Mouse (Mus musculus) neural tube, embryonic 13.5 days (tissue): ENCODE data around the gene Zfp423. TPM values are rescaled to one million over a fixed set of nuclear protein-coding genes. Genes with fewer than 3 reads are reported as not detected.

Source experiments
- ATAC-seq: fragments of 200-750 bp; cut with Nextera tagmentation; 2 replicates; pipeline ENCODE4 v1.8.0; 2017; ENCODE audit warnings: low read depth, mild to moderate bottlenecking, moderate TSS enrichment, moderate library complexity
- H3K27ac ChIP-seq: fragments of 300-500 bp; sonication (generic); replicated peaks from 2 replicates; pipeline ENCODE4 v1.5.1; 2015; ENCODE audit warnings: moderate library complexity, mild to moderate bottlenecking, inconsistent platforms
- H3K27me3 ChIP-seq: fragments of 300-500 bp; sonication (generic); 2 replicates; pipeline ENCODE4 v1.6.1; 2015; ENCODE audit warnings: mild to moderate bottlenecking, inconsistent platforms
- H3K36me3 ChIP-seq: fragments of 300-500 bp; sonication (generic); 2 replicates; pipeline ENCODE4 v1.6.1; 2015; ENCODE audit warnings: mild to moderate bottlenecking, inconsistent platforms
- H3K4me1 ChIP-seq: fragments of 300-500 bp; sonication (generic); replicated peaks from 2 replicates; pipeline ENCODE4 v1.6.1; 2015; ENCODE audit warnings: inconsistent platforms
- H3K4me2 ChIP-seq: fragments of 300-500 bp; sonication (generic); 2 replicates; pipeline ENCODE4 v1.6.1; 2015; ENCODE audit warnings: inconsistent platforms, mild to moderate bottlenecking, moderate library complexity
- H3K4me3 ChIP-seq: fragments of 300-500 bp; sonication (generic); 2 replicates; pipeline ENCODE4 v1.5.1; 2015; ENCODE audit warnings: mild to moderate bottlenecking, inconsistent platforms
- H3K9ac ChIP-seq: fragments of 300-500 bp; sonication (generic); 2 replicates; pipeline ENCODE4 v1.6.1; 2015; ENCODE audit warnings: moderate library complexity, mild to moderate bottlenecking, inconsistent platforms
- H3K9me3 ChIP-seq: fragments of 300-500 bp; sonication (generic); 2 replicates; pipeline ENCODE4 v1.6.1; 2016; ENCODE audit warnings: inconsistent platforms
- WGBS: fragments of 180-500 bp; shearing (Covaris S2); methylation state at CpG from one replicate; pipeline ENCODE4 v1.1.7; 2015; 5-methylcytosine and 5-hydroxymethylcytosine counted together
- polyA plus RNA-seq: library from polyadenylated mRNA; unstranded; fragments of >200 nt; fragmentation: Nextera tagmentation; extraction: Ambion mirVana; gene quantifications from 2 replicates; pipeline ENCODE4 v1.2.1, GENCODE M21; 2015

Zfp423 gene
- polyA plus RNA-seq, 1 experiment from 2014 or later: 35.5 TPM

DNA sequence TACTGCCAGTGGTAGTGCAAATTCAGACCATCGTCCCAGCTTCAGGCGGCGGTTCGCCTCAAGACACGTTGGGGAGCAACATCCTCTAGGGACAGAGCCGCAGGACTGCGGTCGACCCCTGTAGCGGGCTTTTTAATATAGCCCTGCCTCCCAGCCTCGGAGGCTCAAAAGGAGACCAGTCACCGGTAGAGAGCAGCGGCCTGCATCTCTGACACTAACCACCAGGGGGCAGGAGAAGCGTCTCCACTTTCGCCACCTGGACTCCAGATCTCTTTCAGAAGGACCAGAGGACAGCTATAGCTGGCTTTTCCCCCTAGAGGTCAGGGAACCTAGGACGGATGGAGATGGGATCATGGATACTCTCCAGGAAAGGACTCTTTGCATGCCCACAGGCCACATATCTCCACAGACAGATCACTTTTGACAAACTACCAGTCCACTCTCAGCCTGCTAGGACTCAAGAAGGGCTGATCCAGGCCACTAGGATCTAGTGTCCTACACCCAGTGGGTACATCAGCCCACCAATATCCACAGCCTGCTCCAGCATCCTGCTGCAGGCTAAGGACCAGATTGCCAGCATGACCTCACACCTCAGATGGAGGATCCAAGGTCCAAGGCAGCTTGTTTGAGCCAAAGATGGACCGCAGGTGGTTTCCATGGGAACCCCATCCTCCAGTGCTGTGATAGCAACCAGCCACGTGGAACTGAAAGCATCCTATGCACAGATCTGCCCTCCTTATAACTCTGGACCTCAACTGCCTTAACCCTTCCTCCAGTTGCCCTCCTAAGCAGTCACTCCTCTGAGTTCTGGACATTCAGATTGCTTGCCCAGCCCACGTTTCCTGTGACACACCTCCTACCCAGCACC is 295.8 kb downstream of the Zfp423 start:
- peak overlapping the region; percentile 94 for H3K27ac ChIP-seq
- H3K4me1 ChIP-seq: peaks cover 82% of the 10 kb centered on the region
- H3K27me3 ChIP-seq: 0 out of 2 replicates have a peak, but pooled peaks cover 6% of the 10 kb centered on the region
- 14% methylated on average over 18 of the region's 18 CpGs for whole genome bisulfite sequencing
- H3K36me3 ChIP-seq: no peaks in the 10 kb centered on the region
- peak overlapping the region; percentile 53 for H3K4me2 ChIP-seq
- H3K9me3 ChIP-seq: no peaks in the 10 kb centered on the region
- peak overlapping the region; percentile 65 for H3K9ac ChIP-seq
- peak overlapping the region; percentile 27; the same call in 1 of the 2 replicates for H3K4me3 ChIP-seq
- peak; percentile 32 for ATAC-seq

DNA sequence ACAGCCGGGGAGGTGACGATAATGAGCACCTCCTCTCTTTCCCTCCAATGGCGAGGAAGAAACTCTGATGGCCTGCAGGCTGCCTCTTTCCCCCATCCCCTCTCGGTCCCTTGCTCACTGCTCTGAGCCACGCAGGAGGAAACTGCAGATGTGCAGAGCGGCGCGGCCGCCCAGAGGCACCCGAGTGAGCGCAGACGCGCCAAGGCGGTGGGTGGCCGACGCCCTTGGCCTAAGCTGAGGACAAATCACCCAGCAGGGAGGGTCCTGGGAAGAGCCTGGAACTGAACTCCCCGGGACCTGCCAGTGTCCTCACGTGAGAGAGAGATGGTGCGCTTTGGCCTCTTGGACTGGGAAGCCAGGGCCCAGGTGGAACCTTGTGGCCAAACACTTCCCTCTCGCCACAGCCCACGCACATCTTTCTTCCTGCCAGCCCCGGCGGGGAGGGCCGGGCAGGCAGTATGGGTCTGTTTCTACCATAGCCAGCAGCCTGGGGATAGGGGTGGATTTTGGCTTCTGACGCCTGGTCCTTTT is 296.5 kb downstream of the Zfp423 start:
- 2% methylated on average over 25 of the region's 25 CpGs for WGBS
- H3K36me3 ChIP-seq: no peaks in the 10 kb centered on the region
- H3K27ac ChIP-seq: peak overlapping the region; percentile 94
- peak overlapping the region; percentile 27 for H3K4me3 ChIP-seq
- peak overlapping the region; percentile 65 for H3K9ac ChIP-seq
- ATAC-seq: peak; percentile 38
- peak overlapping the region; percentile 53 for H3K4me2 ChIP-seq
- 0 out of 2 replicates have a peak, but pooled peaks cover 6% of the 10 kb centered on the region for H3K27me3 ChIP-seq
- H3K9me3 ChIP-seq: no peaks in the 10 kb centered on the region
- peaks cover 75% of the 10 kb centered on the region for H3K4me1 ChIP-seq

DNA sequence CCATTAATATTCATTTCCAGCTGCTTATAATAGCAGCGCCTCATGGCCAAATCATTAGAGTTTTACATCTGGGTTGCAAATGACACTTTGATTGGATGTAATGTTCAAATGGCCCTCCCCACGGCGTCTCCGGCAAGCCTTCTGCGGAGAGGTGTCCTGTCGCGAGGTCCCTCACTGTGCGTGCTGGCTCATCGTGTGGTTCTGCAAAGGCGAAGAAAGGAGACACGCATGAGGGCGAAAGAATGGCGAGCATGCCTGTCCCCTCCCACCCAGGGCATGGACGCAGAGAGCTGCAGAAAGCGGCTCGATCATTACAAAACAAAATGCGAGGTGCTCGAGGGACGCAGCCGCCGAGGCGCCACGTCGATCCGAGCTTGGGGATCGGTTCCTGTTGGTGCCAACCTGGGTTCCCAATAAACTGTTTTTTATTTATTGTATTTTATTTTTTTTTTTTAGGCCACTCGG is 297.1 kb downstream of the Zfp423 start:
- WGBS: 4% methylated on average over 27 of the region's 27 CpGs
- Histone ChIP-seq H3K4me3 (peak overlapping the region; percentile 27), H3K4me1 (peaks cover 70% of the 10 kb centered on the region), H3K27ac (peak overlapping the region; percentile 94), H3K27me3 (peaks cover 10% of the 10 kb centered on the region; the same call in 1 of the 2 replicates), H3K4me2 (peak overlapping the region; percentile 53), H3K9me3 (no peaks in the 10 kb centered on the region), H3K36me3 (no peaks in the 10 kb centered on the region), H3K9ac (peak overlapping the region; percentile 65)
- no peak for ATAC-seq

DNA sequence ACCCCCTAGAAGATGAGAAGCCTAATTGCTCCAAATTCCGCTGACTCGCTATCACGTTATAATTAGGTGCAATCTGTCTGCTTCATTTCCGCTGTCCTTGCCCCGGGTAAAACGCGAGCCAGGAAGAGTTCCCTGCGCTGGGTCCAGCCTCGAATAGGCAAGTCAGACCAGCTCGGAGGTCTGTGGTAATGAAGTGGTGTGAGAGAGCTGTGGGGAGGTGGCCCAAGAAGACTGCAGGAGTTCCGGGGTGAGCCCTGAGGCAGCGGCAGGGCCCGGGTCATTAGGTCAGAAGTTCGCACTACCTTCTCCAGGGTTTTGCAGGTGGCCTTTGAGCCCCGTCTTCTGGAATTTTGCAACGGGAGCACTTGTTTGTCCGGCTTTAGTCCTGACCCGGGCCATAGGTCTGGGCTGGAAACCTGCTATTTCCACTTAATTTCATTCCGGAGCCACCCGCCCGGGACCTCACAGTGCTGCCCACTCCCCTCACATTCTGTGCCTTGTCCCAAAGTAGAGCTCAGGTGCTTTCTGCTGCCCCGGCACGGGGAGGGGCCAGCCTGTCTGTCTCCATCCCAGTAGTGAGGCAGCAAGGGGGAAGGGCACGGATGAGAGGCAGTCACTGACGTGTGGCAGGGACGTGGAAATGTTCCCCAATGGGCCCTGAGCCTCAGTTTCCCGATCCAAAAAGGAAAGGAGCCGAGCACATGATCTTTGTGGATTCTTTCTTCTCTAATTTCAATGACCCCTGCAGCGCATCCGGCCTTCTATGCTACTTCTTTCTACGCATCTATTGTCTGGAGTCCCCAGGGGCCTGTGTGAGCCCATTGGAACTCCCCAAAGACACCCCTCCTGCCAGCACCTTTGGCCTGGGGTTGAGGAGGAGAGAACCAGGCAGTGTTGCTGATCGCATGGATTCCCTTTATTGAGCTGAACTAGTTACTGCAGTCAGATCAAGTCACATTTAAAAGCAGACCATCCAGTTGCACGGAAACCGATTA is 298.2 kb downstream of the Zfp423 start:
- Histone ChIP-seq H3K27ac (peak overlapping the region; percentile 86), H3K27me3 (peaks cover 10% of the 10 kb centered on the region; the same call in 1 of the 2 replicates), H3K4me2 (peak overlapping the region; percentile 58), H3K9ac (peak overlapping the region; percentile 32), H3K4me3 (no peak overlapping the region), H3K9me3 (no peaks in the 10 kb centered on the region), H3K36me3 (no peaks in the 10 kb centered on the region), H3K4me1 (peaks cover 68% of the 10 kb centered on the region)
- no peak for ATAC-seq
- WGBS: 6% methylated on average over 34 of the region's 34 CpGs

GRCm38 (mm10) chr8:87660029-87660915 is 299.1 kb downstream of the Zfp423 start:
- peak overlapping the region; percentile 86 for H3K27ac ChIP-seq
- peak overlapping the region; percentile 58 for H3K9ac ChIP-seq
- no peaks in the 10 kb centered on the region for H3K9me3 ChIP-seq
- H3K4me1 ChIP-seq: peaks cover 73% of the 10 kb centered on the region
- WGBS: 1% methylated on average over 43 of the region's 43 CpGs
- ATAC-seq: peak; percentile 74
- H3K27me3 ChIP-seq: peaks cover 5% of the 10 kb centered on the region; the same call in 1 of the 2 replicates
- H3K36me3 ChIP-seq: no peaks in the 10 kb centered on the region
- peak overlapping the region; percentile 58 for H3K4me2 ChIP-seq
- H3K4me3 ChIP-seq: peak overlapping the region; percentile 24

GRCm38 (mm10) chr8:87657488-87657887 is 301.9 kb downstream of the Zfp423 start:
- peaks cover 5% of the 10 kb centered on the region; the same call in 1 of the 2 replicates for H3K27me3 ChIP-seq
- peaks cover 56% of the 10 kb centered on the region for H3K4me1 ChIP-seq
- no peaks in the 10 kb centered on the region for H3K36me3 ChIP-seq
- H3K27ac ChIP-seq: no peak overlapping the region
- 75% methylated on average over 4 of the region's 4 CpGs for WGBS
- ATAC-seq: no peak
- H3K9ac ChIP-seq: no peak overlapping the region
- H3K4me3 ChIP-seq: no peak overlapping the region
- no peaks in the 10 kb centered on the region for H3K9me3 ChIP-seq
- H3K4me2 ChIP-seq: no peak overlapping the region

- Histone ChIP-seq H3K36me3 (no peaks in the 10 kb centered on the region), H3K4me1 (peaks cover 48% of the 10 kb centered on the region), H3K27me3 (peaks cover 5% of the 10 kb centered on the region; the same call in 1 of the 2 replicates), H3K4me3 (peak overlapping the region; percentile 35), H3K9me3 (no peaks in the 10 kb centered on the region), H3K9ac (peak overlapping the region; percentile 27), H3K4me2 (peak overlapping the region; percentile 56), H3K27ac (no peak overlapping the region; the same call in 1 of the 2 replicates)
- 6% methylated on average over 35 of the region's 35 CpGs for WGBS
- peak; percentile 58; the same call in 1 of the 2 replicates for ATAC-seq
Measured at GRCm38 (mm10) chr8:87656484-87657230, 302.7 kb downstream of the Zfp423 start.

DNA sequence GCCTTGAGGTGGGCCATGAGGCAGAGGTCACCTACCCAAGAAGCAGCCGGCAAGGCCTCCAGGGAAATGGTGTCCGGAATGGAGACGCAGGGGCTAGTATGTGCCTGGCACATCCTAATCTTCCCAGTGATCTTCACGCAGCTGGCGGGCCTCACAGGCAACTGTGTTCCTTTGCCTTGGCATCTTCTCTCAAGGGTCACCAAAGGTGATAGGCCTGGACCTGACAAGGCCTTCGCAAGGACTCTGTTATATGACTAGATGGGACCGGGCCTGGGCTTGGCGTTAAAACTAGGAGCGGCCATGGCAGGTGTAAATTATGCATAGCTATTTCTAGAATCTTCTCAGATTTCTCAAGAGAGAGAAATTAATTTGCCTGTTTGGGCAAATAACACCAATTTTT is 303.4 kb downstream of the Zfp423 start:
- Histone ChIP-seq H3K27ac (no peak overlapping the region), H3K27me3 (peaks cover 5% of the 10 kb centered on the region; the same call in 1 of the 2 replicates), H3K9me3 (no peaks in the 10 kb centered on the region), H3K4me1 (peaks cover 41% of the 10 kb centered on the region), H3K9ac (no peak overlapping the region), H3K36me3 (no peaks in the 10 kb centered on the region), H3K4me2 (peak overlapping the region; percentile 56), H3K4me3 (no peak overlapping the region)
- WGBS: 77% methylated on average over 9 of the region's 9 CpGs
- no peak for ATAC-seq

GRCm38 (mm10) chr8:87647781-87648180 is 311.6 kb downstream of the Zfp423 start:
- H3K4me2 ChIP-seq: no peak overlapping the region
- no peaks in the 10 kb centered on the region for H3K36me3 ChIP-seq
- H3K4me3 ChIP-seq: no peak overlapping the region
- H3K4me1 ChIP-seq: peaks cover 35% of the 10 kb centered on the region
- no peak for ATAC-seq
- no peaks in the 10 kb centered on the region for H3K27me3 ChIP-seq
- 30% methylated on average over 9 of the region's 9 CpGs for WGBS
- H3K9ac ChIP-seq: no peak overlapping the region
- no peaks in the 10 kb centered on the region for H3K9me3 ChIP-seq
- no peak overlapping the region for H3K27ac ChIP-seq

GRCm38 (mm10) chr8:87645829-87646483 is 313.4 kb downstream of the Zfp423 start:
- H3K4me2 ChIP-seq: no peak overlapping the region
- H3K27ac ChIP-seq: peak overlapping the region; percentile 76
- H3K36me3 ChIP-seq: no peaks in the 10 kb centered on the region
- no peaks in the 10 kb centered on the region for H3K27me3 ChIP-seq
- H3K9me3 ChIP-seq: no peaks in the 10 kb centered on the region
- H3K9ac ChIP-seq: no peak overlapping the region
- 62% methylated on average over 5 of the region's 5 CpGs for WGBS
- ATAC-seq: peak; percentile 28; the same call in 1 of the 2 replicates
- peaks cover 35% of the 10 kb centered on the region for H3K4me1 ChIP-seq
- H3K4me3 ChIP-seq: no peak overlapping the region
